Mouse (Mus musculus): ENCODE data around the gene Sin3b.

- TF ChIP-seq EP300 (IDR thresholded peaks at IDR 0.05; ENCODE audit: insufficient read depth, low read depth, low read length) (no peak), CTCF (IDR thresholded peaks at IDR 0.05) (no peak), POLR2A (IDR thresholded peaks at IDR 0.05; ENCODE audit: insufficient read depth, low read depth, low read length) (no peak)
Observed at GRCm38 (mm10) chr8:72736868-72737267, 13.8 kb downstream of the Sin3b start.
